Mouse (Mus musculus): ENCODE results near the gene Creb5. TPM values are rescaled to one million over a fixed set of nuclear protein-coding genes. Genes with fewer than 3 reads are reported as not detected.
"Not testable (repeated sequence)": the region's sequence is repeated elsewhere in the genome, so short reads cannot be mapped to it uniquely, and the experiment has no call there.

Gene Creb5
- total RNA-seq, 2 experiments from 2014 or later, result 0.30 TPM; not detected in 1

- no peak for ATAC-seq (replicated peaks; ENCODE audit: poor library complexity)
Observed at GRCm38 (mm10) chr6:53319543-53320325, 32.7 kb downstream of the Creb5 start.

DNA sequence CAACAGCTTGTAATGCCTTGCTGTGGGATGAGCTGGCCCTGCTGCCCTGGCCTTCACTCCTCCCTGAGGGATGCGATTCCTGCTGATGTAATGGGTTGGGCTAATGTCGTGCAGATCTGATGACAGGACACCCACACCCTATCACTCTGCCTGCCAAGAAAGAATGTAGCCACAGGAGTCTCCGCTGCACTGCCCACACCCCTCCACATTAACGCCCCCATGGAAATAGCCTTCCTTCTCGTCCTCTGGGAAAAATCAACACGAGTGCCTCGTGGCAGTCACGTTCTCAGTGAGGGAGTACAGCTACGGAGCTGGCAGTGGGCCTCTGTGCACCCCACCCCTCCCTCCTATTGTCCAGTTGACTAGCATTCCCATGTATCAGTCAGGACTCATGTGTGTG, 50.3 kb downstream of the Creb5 start:
- ATAC-seq (replicated peaks; ENCODE audit: poor library complexity), result no peak

DNA sequence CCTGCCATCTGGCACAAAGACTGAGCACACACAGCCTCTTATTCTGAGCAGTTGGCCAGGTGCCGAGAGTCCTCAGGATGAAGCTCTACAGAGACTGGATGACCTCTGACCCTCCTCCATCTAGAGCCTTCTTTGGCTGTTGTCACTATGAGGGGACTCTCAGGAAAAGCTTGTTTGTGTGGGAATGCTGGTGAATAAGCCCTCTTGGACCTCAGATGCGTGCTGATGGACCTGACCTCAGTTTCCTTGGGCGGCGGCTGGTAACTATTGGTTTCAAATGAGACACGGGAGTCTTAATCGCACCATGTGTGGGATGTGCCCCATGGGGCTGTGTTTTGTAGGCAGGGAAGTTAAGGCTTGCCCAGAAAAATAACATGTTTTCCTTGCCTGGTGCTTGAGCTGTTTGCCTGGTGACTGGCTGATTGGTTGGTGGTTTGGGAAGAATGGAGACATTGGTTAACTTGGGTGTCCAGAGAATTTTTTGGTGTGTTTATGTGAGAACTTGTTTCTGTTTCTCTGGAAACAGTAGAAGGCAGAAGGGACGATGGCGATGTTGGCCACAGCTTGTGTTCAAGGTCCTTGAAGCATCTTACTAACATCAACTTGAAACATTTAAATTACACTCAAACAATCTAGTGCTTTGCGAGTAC, 65.4 kb downstream of the Creb5 start:
- no peak for ATAC-seq (replicated peaks; ENCODE audit: poor library complexity)

- ATAC-seq (replicated peaks; ENCODE audit: poor library complexity), result no peak
Observed at GRCm38 (mm10) chr6:53356328-53356727, 69.3 kb downstream of the Creb5 start.

GRCm38 (mm10) chr6:53363535-53363934, 76.5 kb downstream of the Creb5 start:
- ATAC-seq (replicated peaks; ENCODE audit: poor library complexity), result no peak

GRCm38 (mm10) chr6:53363981-53364391, 76.9 kb downstream of the Creb5 start:
- ATAC-seq (replicated peaks; ENCODE audit: poor library complexity), result no peak

- ATAC-seq (replicated peaks; ENCODE audit: poor library complexity), result no peak
Observed at GRCm38 (mm10) chr6:53369147-53369546, 82.1 kb downstream of the Creb5 start.

- peak; percentile 99 for ATAC-seq (replicated peaks; ENCODE audit: poor library complexity)
Observed at GRCm38 (mm10) chr6:53369928-53370327, 82.9 kb downstream of the Creb5 start.

DNA sequence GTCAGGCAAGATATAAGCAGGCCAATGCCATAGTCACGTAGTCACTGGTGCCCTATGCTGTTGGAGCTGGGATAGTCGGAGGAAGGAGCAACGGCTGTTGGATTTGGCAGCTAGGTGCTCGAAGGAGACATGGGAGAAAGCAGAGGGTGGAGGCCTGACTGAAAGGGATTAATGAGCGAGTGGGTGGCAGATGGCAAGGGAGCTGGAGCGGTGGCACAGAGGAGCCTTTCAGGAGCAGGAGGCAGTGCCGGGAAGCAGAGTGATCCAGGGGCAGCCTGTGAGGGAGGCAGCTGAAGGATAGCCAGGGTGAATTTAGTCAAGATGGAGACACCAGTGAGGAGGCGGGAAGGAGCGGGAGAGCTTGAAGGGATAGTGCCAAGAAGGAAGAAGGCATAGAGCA, 84.9 kb downstream of the Creb5 start:
- no peak for ATAC-seq (replicated peaks; ENCODE audit: poor library complexity)

DNA sequence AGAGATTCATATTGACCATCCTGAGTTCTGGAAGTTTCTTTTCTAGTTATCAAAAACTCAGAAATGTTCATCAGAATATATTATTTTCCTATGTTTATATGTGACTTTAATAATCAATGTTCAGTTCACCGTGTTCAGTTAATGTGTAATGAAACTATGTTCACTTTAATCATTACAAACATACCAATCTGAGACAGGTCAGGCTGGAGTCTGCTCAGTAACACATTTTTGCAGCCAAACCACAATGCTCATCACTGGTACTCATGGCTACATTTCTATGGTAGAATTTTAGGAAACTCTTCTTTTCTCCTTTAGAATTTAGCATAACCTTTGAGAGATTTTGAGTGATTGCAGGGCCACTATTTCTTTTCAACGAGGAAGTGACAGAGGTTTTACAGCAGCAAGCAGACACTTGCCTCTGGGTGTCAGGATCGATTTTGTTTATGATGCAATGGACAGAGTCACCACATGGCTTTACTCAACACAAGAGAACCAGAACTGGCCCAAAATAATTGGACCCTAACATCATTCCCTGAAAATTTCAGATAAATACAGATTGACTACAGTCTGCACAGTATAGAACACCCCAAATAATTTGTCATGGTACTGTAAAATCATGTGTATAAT, 87.4 kb downstream of the Creb5 start:
- ATAC-seq (replicated peaks; ENCODE audit: poor library complexity), result no peak

DNA sequence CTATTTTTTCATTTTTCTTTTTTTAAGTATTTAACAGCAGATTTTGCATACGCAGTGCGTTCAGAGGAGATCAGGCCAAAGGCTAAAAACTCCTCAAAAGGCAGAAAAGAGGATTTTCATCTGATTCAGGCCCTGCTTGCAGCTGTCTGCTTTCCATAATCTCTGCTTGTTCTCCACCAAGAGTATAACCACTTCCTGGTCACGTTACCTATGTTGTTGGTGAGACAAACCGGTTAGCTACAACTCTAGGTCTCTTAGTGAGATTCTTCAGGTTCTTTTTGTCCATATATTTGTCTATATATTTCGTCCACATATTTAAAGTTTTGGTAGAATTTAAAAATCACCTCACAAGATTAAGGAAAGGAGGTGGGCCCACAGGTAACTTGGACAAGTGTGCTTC, 102.2 kb downstream of the Creb5 start:
- no peak for ATAC-seq (replicated peaks; ENCODE audit: poor library complexity)

- ATAC-seq (replicated peaks; ENCODE audit: poor library complexity), result no peak
Observed at GRCm38 (mm10) chr6:53390413-53390812, 103.3 kb downstream of the Creb5 start.

DNA sequence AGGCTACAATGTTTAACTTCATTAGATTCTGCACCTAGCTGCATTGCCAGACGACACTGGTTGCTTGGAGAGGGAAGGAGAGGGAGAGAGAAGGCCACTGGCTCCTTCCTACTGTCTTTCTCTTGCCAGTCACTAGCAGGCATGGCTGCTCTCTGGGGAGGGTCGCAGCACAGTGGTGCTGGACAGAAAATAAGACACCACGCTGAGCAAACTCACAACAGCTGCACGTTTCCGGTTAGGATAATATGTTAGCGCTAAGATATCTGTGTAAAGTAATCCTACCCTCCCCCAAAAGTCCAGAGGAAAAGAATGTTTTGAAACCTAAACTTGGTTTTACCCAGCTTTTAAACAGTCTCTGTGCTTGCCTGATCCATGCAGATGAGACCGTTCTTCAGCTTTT, 107.0 kb downstream of the Creb5 start:
- ATAC-seq (replicated peaks; ENCODE audit: poor library complexity), result no peak

GRCm38 (mm10) chr6:53395208-53395607, 108.1 kb downstream of the Creb5 start:
- no peak for ATAC-seq (replicated peaks; ENCODE audit: poor library complexity)

GRCm38 (mm10) chr6:53396421-53396820, 109.4 kb downstream of the Creb5 start:
- ATAC-seq (replicated peaks; ENCODE audit: poor library complexity), result no peak

DNA sequence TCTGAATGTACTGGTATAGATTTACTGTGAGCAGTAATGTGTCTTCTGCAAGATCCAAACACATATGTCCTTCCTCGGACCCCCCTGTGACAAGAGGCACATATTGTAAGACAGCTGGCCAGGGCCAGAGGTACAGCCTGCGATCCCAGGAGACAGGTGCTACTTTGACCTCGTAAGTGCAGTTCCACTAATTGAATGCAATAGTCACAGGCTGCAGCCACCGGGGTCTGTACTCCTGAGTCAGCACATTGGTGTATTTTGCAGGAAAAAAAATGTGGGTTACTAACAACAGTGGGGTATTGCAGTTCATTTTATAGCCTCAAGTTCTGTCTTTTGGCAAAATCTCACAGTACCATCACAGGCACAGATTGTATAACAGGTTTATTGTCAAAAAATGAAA, 110.7 kb downstream of the Creb5 start:
- no peak for ATAC-seq (replicated peaks; ENCODE audit: poor library complexity)

GRCm38 (mm10) chr6:53398297-53399140, 111.4 kb downstream of the Creb5 start:
- ATAC-seq (replicated peaks; ENCODE audit: poor library complexity), result no peak

GRCm38 (mm10) chr6:53401364-53401763, 114.3 kb downstream of the Creb5 start:
- ATAC-seq (replicated peaks; ENCODE audit: poor library complexity), result no peak

GRCm38 (mm10) chr6:53402551-53402950, 115.5 kb downstream of the Creb5 start:
- not testable (repeated sequence) for ATAC-seq (replicated peaks; ENCODE audit: poor library complexity)

DNA sequence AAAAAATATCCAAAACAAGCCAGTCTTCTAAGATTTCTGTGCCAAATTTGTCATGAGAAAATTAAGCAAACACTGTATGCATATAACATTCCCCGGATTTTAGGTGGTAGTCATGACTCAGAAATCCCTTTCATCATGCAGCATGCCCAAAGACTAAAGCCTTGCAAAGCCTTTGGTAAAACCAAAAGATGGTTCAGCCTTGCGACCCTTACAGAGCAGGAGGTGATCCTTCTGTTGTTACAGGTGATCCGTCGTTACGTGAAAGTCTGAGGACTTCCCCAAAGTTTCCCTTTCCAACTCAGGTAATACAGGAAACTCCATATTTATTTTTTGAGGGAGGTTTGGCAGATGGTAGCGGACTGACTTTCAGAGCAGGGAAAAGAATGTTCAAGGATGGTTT, 122.1 kb downstream of the Creb5 start:
- ATAC-seq (replicated peaks; ENCODE audit: poor library complexity), result no peak

DNA sequence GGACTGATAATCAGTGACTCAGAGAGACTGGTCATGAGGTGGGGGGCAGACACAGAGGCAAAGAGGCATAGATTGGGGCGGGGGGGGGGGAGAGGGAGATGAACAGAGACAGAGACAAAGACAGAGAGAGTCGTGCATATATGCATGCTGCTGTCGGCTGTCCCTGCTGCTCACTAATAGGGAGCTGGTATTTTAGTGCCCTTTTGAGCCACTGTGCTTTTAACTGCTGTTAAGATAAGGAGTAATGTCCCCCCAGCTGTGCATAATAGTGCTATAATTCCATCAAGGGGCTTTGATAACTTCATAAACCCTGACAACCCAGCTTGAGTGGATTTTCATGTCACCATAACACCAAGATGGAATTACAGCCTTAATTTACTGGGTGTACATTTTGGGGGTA, 134.3 kb downstream of the Creb5 start:
- no peak for ATAC-seq (replicated peaks; ENCODE audit: poor library complexity)
